Mouse (Mus musculus) adrenal gland (tissue): ENCODE results near the gene Arrdc2.

Experiments used
- intact Hi-C: fragments of 180-260 bp; cut with DNase I; formaldehyde crosslinking; loops from one replicate; pipeline ENCODE4 v1.15.1; 2025
- microRNA-seq, 2 experiments: library from miRNA; unstranded; fragments of <30 nt; microRNA quantifications; one replicate each; pipeline ENCODE4; 2019

The Arrdc2 gene

GRCm38 (mm10) chr8:70791975-70792691 lies 47.4 kb downstream of the Arrdc2 start:
- intact Hi-C loops: no loop called here

GRCm38 (mm10) chr8:70791294-70791701 lies 48.2 kb downstream of the Arrdc2 start:
- intact Hi-C loops: no loop called here

- intact Hi-C loops: no loop called here
These were observed 48.7 kb downstream of the Arrdc2 start for GRCm38 (mm10) chr8:70790846-70791245.

GRCm38 (mm10) chr8:70789046-70789445 lies 50.5 kb downstream of the Arrdc2 start:
- intact Hi-C loops: no loop called here

- intact Hi-C loops: no loop called here
These were observed 51.4 kb downstream of the Arrdc2 start for GRCm38 (mm10) chr8:70787941-70788667.

GRCm38 (mm10) chr8:70787051-70787445 lies 52.5 kb downstream of the Arrdc2 start:
- intact Hi-C loops: no loop called here

- intact Hi-C loops: no loop called here
These were observed 53.0 kb downstream of the Arrdc2 start for GRCm38 (mm10) chr8:70786291-70787050.

Small RNA genes within 50 kb of the gene (microRNA-seq; reads per million reads assigned to microRNA genes)
- gene Mir7240: 1.1 to 1.8 reads per million in 2 experiments
